Mouse (Mus musculus) CD4-positive, CD25-positive, alpha-beta regulatory T cell, adult 4 months (primary cell): ENCODE results near the gene Phxr2. TPM values are rescaled to one million over a fixed set of nuclear protein-coding genes. Genes with fewer than 3 reads are reported as not detected.
"Not testable (repeated sequence)": the region's sequence is repeated elsewhere in the genome, so short reads cannot be mapped to it uniquely, and the experiment has no call there.

Source experiments
- ATAC-seq: one replicate; pipeline ENCODE4 v1.8.0; 2017
- polyA plus RNA-seq, 2 experiments: library from polyadenylated mRNA; unstranded; fragments of 100-300 nt; shearing (Covaris generic); gene quantifications; one replicate each; pipeline ENCODE4 v1.2.1; 2017

The Phxr2 gene
- under 1 TPM in 1 of 2 experiments, not detected in 1; 0.47 TPM for polyA plus RNA-seq

- no peak for ATAC-seq
Observed at GRCm38 (mm10) chr10:99126225-99126624, at the start of gene Phxr2. Gene Phxr2, minus strand, starts transcription at chr10:99126325.

GRCm38 (mm10) chr10:99172906-99173507 lies 46.9 kb upstream of the Phxr2 start:
- ATAC-seq, result no peak

- ATAC-seq, result peak; percentile 63
Observed at GRCm38 (mm10) chr10:99171961-99172497, 45.9 kb upstream of the Phxr2 start.

- ATAC-seq, result peak; percentile 65
Observed at GRCm38 (mm10) chr10:99169765-99170129, 43.6 kb upstream of the Phxr2 start.

- ATAC-seq, result peak; percentile 22
Observed at GRCm38 (mm10) chr10:99168840-99169764, 43.0 kb upstream of the Phxr2 start.

- ATAC-seq, result no peak
Observed at GRCm38 (mm10) chr10:99168404-99168803, 42.3 kb upstream of the Phxr2 start.

- ATAC-seq, result no peak
Observed at GRCm38 (mm10) chr10:99166392-99166791, 40.3 kb upstream of the Phxr2 start.

GRCm38 (mm10) chr10:99165751-99166282 lies 39.7 kb upstream of the Phxr2 start:
- ATAC-seq, result no peak

- peak; percentile 48 for ATAC-seq
Observed at GRCm38 (mm10) chr10:99164871-99165477, 38.8 kb upstream of the Phxr2 start.

GRCm38 (mm10) chr10:99163002-99163401 lies 36.9 kb upstream of the Phxr2 start:
- no peak for ATAC-seq

GRCm38 (mm10) chr10:99161987-99162582 lies 36.0 kb upstream of the Phxr2 start:
- peak; percentile 67 for ATAC-seq

- not testable (repeated sequence) for ATAC-seq
Observed at GRCm38 (mm10) chr10:99157697-99158096, 31.6 kb upstream of the Phxr2 start.

GRCm38 (mm10) chr10:99156808-99157207 lies 30.7 kb upstream of the Phxr2 start:
- no peak for ATAC-seq

- ATAC-seq, result no peak
Observed at GRCm38 (mm10) chr10:99154635-99155034, 28.5 kb upstream of the Phxr2 start.

GRCm38 (mm10) chr10:99152063-99152462 lies 25.9 kb upstream of the Phxr2 start:
- peak; percentile 75 for ATAC-seq

- ATAC-seq, result no peak
Observed at GRCm38 (mm10) chr10:99151580-99151979, 25.5 kb upstream of the Phxr2 start.

GRCm38 (mm10) chr10:99150016-99150415 lies 23.9 kb upstream of the Phxr2 start:
- no peak for ATAC-seq

- no peak for ATAC-seq
Observed at GRCm38 (mm10) chr10:99146596-99146995, 20.5 kb upstream of the Phxr2 start.

- ATAC-seq, result no peak
Observed at GRCm38 (mm10) chr10:99145611-99146010, 19.5 kb upstream of the Phxr2 start.

GRCm38 (mm10) chr10:99136337-99136736 lies 10.2 kb upstream of the Phxr2 start:
- no peak for ATAC-seq

- no peak for ATAC-seq
Observed at GRCm38 (mm10) chr10:99133321-99133875, 7.3 kb upstream of the Phxr2 start.
